In genomic region chr14:118903867-118904562, GRCm38 (mm10) we compare ENCODE assay signal across 13 mouse cellular contexts. TPM values are rescaled to one million over a fixed set of nuclear protein-coding genes. Genes with fewer than 3 reads are reported as not detected.
DNase-seq lines count a peak whose midpoint lies in the region; ATAC-seq and TF ChIP-seq lines count a peak whose summit lies in the region.
"Had no signal": no experiment of that assay in that cellular context is flagged by ENCODE, and none has a peak within 500 bp of the region (broad histone marks: within the 10 kb centered on the region; RNA-seq: fewer than 3 reads in every experiment).

No protein-coding gene starts in this region.

- H3K27ac ChIP-seq in kidney, embryonic 16.5 days (ENCODE audit: low read length), result 0 out of 2 replicates have a peak overlapping the region, but pooled peaks have one; percentile 0
- H3K27ac ChIP-seq in forebrain, embryonic 11.5 days (ENCODE audit: low read depth, low read length), result no peak overlapping the region
- peak overlapping the region; percentile 57 for H3K27ac ChIP-seq in hindbrain, embryonic 10.5 days
- H3K27ac ChIP-seq in midbrain, postnatal 0 days (ENCODE audit: low read depth, low read length), result no peak overlapping the region
- H3K27ac ChIP-seq: heart, embryonic 15.5 days; limb, embryonic 15.5 days had no signal

- ATAC-seq in kidney, embryonic 16.5 days (ENCODE audit: low FRiP score, low TSS enrichment), result no peak
- ATAC-seq in forebrain, embryonic 11.5 days (replicated peaks; ENCODE audit: low FRiP score), result peak; percentile 80
- ATAC-seq in midbrain, postnatal 0 days (ENCODE audit: low FRiP score), result no peak
- no peak for ATAC-seq in granulocyte monocyte progenitor cell, adult 5-6 weeks (replicated peaks; ENCODE audit: poor library complexity, severe bottlenecking)
- ATAC-seq in megakaryocyte progenitor cell, adult 5-6 weeks (replicated peaks; ENCODE audit: poor library complexity), result no peak

- DNase-seq in kidney, adult 8-10 months, result no peak
- no peak for DNase-seq in forebrain, embryonic 11.5 days (ENCODE audit: low spot score)
- no peak for DNase-seq in hindbrain, embryonic 10.5 days (ENCODE audit: low spot score)
- peak; percentile 39 for DNase-seq in midbrain, postnatal 0 days (ENCODE audit: low spot score)
- DNase-seq: adrenal gland, postnatal 25 days; cerebellum, postnatal 36 days; lung, adult 18-20 months had no signal

- H3K9ac ChIP-seq in kidney, embryonic 16.5 days (replicated peaks; ENCODE audit: low read length), result no peak overlapping the region
- H3K9ac ChIP-seq in forebrain, embryonic 11.5 days (ENCODE audit: low read length), result no peak overlapping the region
- no peak overlapping the region for H3K9ac ChIP-seq in midbrain, postnatal 0 days (replicated peaks; ENCODE audit: low read length, poor library complexity, severe bottlenecking)
- H3K9ac ChIP-seq: heart, embryonic 15.5 days; limb, embryonic 15.5 days had no signal

- H3K9me3 ChIP-seq in kidney, embryonic 16.5 days (ENCODE audit: low read length), result no peaks in the 10 kb centered on the region; the same call in 1 of the 2 replicates
- no peaks in the 10 kb centered on the region; the same call in 1 of the 2 replicates for H3K9me3 ChIP-seq in forebrain, embryonic 11.5 days (ENCODE audit: control insufficient read depth, low read length)
- peaks cover 9% of the 10 kb centered on the region for H3K9me3 ChIP-seq in hindbrain, embryonic 10.5 days
- no peaks in the 10 kb centered on the region for H3K9me3 ChIP-seq in midbrain, postnatal 0 days (ENCODE audit: low read length)
- H3K9me3 ChIP-seq: G1E; heart, embryonic 15.5 days; limb, embryonic 15.5 days had no signal

- TF ChIP-seq CTCF in midbrain, postnatal 0 days (IDR thresholded peaks at IDR 0.05), result no peak

- H3K36me3 ChIP-seq in kidney, embryonic 16.5 days (ENCODE audit: insufficient read depth, low read length), result peaks cover 30% of the 10 kb centered on the region
- peaks cover 6% of the 10 kb centered on the region for H3K36me3 ChIP-seq in forebrain, embryonic 11.5 days (ENCODE audit: control insufficient read depth, insufficient read depth, low read length)
- H3K36me3 ChIP-seq in hindbrain, embryonic 10.5 days, result peaks cover 85% of the 10 kb centered on the region
- H3K36me3 ChIP-seq in midbrain, postnatal 0 days (ENCODE audit: insufficient read depth, low read length), result peaks cover 77% of the 10 kb centered on the region
- H3K36me3 ChIP-seq: G1E had no signal

- H3K4me1 ChIP-seq in kidney, embryonic 16.5 days (ENCODE audit: insufficient read depth, low read length), result 0 out of 2 replicates have a peak, but pooled peaks cover 5% of the 10 kb centered on the region
- peaks cover 7% of the 10 kb centered on the region; the same call in 1 of the 2 replicates for H3K4me1 ChIP-seq in forebrain, embryonic 11.5 days (replicated peaks; ENCODE audit: control insufficient read depth, insufficient read depth, low read length)
- H3K4me1 ChIP-seq in hindbrain, embryonic 10.5 days (replicated peaks), result peaks cover 7% of the 10 kb centered on the region
- H3K4me1 ChIP-seq in midbrain, postnatal 0 days (ENCODE audit: insufficient read depth, low read length), result no peaks in the 10 kb centered on the region
- H3K4me1 ChIP-seq: limb, embryonic 15.5 days had no signal

- no peaks in the 10 kb centered on the region for H3K27me3 ChIP-seq in kidney, embryonic 16.5 days (ENCODE audit: insufficient read depth, low read length)
- no peaks in the 10 kb centered on the region for H3K27me3 ChIP-seq in forebrain, embryonic 11.5 days (ENCODE audit: control insufficient read depth, insufficient read depth, low read length)
- no peaks in the 10 kb centered on the region for H3K27me3 ChIP-seq in hindbrain, embryonic 10.5 days (ENCODE audit: insufficient read depth, poor library complexity, severe bottlenecking)
- H3K27me3 ChIP-seq in midbrain, postnatal 0 days (ENCODE audit: insufficient read depth, low read length), result no peaks in the 10 kb centered on the region
- H3K27me3 ChIP-seq: heart, embryonic 15.5 days; limb, embryonic 15.5 days had no signal

- H3K4me2 ChIP-seq in kidney, embryonic 16.5 days (replicated peaks; ENCODE audit: low read depth, low read length), result no peak overlapping the region
- no peak overlapping the region for H3K4me2 ChIP-seq in forebrain, embryonic 11.5 days (ENCODE audit: low read depth, low read length, severe bottlenecking)
- no peak overlapping the region for H3K4me2 ChIP-seq in midbrain, postnatal 0 days (ENCODE audit: low read depth, low read length, poor library complexity, severe bottlenecking)
- H3K4me2 ChIP-seq: heart, embryonic 15.5 days; limb, embryonic 15.5 days had no signal

- WGBS in kidney, embryonic 16.5 days, result 41% methylated on average over 6 of the region's 6 CpGs
- 31% methylated on average over 6 of the region's 6 CpGs for WGBS in forebrain, embryonic 11.5 days
- WGBS in hindbrain, embryonic 10.5 days, result 40% methylated on average over 6 of the region's 6 CpGs
- WGBS in midbrain, postnatal 0 days, result 58% methylated on average over 6 of the region's 6 CpGs

- no peak overlapping the region for H3K4me3 ChIP-seq in kidney, embryonic 16.5 days (ENCODE audit: low read length)
- H3K4me3 ChIP-seq in forebrain, embryonic 11.5 days (ENCODE audit: low read depth, low read length), result no peak overlapping the region
- H3K4me3 ChIP-seq in hindbrain, embryonic 10.5 days, result no peak overlapping the region
- no peak overlapping the region for H3K4me3 ChIP-seq in midbrain, postnatal 0 days (ENCODE audit: low read depth, low read length)
- H3K4me3 ChIP-seq: heart, embryonic 15.5 days; limb, embryonic 15.5 days had no signal

RNA-seq across cellular contexts. Expression of gene Dzip1, which starts 21.2 kb away (rescaled TPM):
- polyA plus RNA-seq in kidney, embryonic 16.5 days (2015; fragmentation: Nextera tagmentation; extraction: Ambion mirVana), result 15.8 and 18.6 TPM in 2 replicates
- polyA plus RNA-seq in forebrain, embryonic 11.5 days (2014; fragmentation: Nextera tagmentation; extraction: Ambion mirVana), result 27.5 and 28.5 TPM in 2 replicates
- polyA plus RNA-seq in hindbrain, embryonic 10.5 days (2016; fragmentation: Nextera tagmentation; extraction: Ambion mirVana), result 16.4 and 19.7 TPM in 2 replicates
- total RNA-seq in midbrain, postnatal 0 days (2014; rRNA removed), result 419 and 440 TPM in 2 replicates
- polyA plus RNA-seq in midbrain, postnatal 0 days (2015; fragmentation: Nextera tagmentation; extraction: Ambion mirVana), result 116 and 123 TPM in 2 replicates
- 0.53 TPM in 1 of 2 replicates, not detected in the other for total RNA-seq in granulocyte monocyte progenitor cell, adult 5-6 weeks (2014; fragmentation: Nextera tagmentation)
- total RNA-seq in granulocyte monocyte progenitor cell, adult 5-6 weeks (2017), result 1.7 TPM in 1 of 2 replicates, not detected in the other
- total RNA-seq in megakaryocyte progenitor cell, adult 5-6 weeks (2015), result 0.46 and 0.49 TPM in 2 replicates
- total RNA-seq in megakaryocyte progenitor cell, adult 5-6 weeks (2017), result 0.03 and 0.92 TPM in 2 replicates

RNA-seq across cellular contexts. Expression of gene Dnajc3, which starts 33.8 kb away (rescaled TPM):
- 48.9 and 52.3 TPM in 2 replicates for polyA plus RNA-seq in kidney, embryonic 16.5 days (2015; fragmentation: Nextera tagmentation; extraction: Ambion mirVana)
- polyA plus RNA-seq in forebrain, embryonic 11.5 days (2014; fragmentation: Nextera tagmentation; extraction: Ambion mirVana), result 25.9 and 27.8 TPM in 2 replicates
- 25.4 and 33.1 TPM in 2 replicates for polyA plus RNA-seq in hindbrain, embryonic 10.5 days (2016; fragmentation: Nextera tagmentation; extraction: Ambion mirVana)
- 22.0 and 23.7 TPM in 2 replicates for total RNA-seq in midbrain, postnatal 0 days (2014; rRNA removed)
- polyA plus RNA-seq in midbrain, postnatal 0 days (2015; fragmentation: Nextera tagmentation; extraction: Ambion mirVana), result 19.2 and 19.9 TPM in 2 replicates
- 58.0 and 62.4 TPM in 2 replicates for total RNA-seq in granulocyte monocyte progenitor cell, adult 5-6 weeks (2014; fragmentation: Nextera tagmentation)
- 128 and 142 TPM in 2 replicates for total RNA-seq in granulocyte monocyte progenitor cell, adult 5-6 weeks (2017)
- total RNA-seq in megakaryocyte progenitor cell, adult 5-6 weeks (2015), result 69.2 and 72.5 TPM in 2 replicates
- 116 and 124 TPM in 2 replicates for total RNA-seq in megakaryocyte progenitor cell, adult 5-6 weeks (2017)

Comparison
In these comparisons a context has a peak if more than half of its experiments do, and no peak if none do; other contexts are left out.
1. H3K27ac ChIP-seq: peak in kidney, embryonic 16.5 days (single experiment) and hindbrain, embryonic 10.5 days (single experiment); none in forebrain, embryonic 11.5 days (single experiment) and midbrain, postnatal 0 days (single experiment).